Mouse (Mus musculus) forebrain, embryonic 12.5 days (tissue): ENCODE data around the gene Gm21887. TPM values are rescaled to one million over a fixed set of nuclear protein-coding genes. Genes with fewer than 3 reads are reported as not detected.
"Not testable (repeated sequence)": the region's sequence is repeated elsewhere in the genome, so short reads cannot be mapped to it uniquely, and the experiment has no call there.

Experiments used
- ATAC-seq: fragments of 200-750 bp; cut with Nextera tagmentation; 2 replicates; pipeline ENCODE4 v1.8.0; 2017; ENCODE audit warnings: moderate TSS enrichment; ENCODE audit not compliant: low FRiP score
- H3K27ac ChIP-seq: fragments of 300-500 bp; sonication (generic); 2 replicates; pipeline ENCODE4 v1.5.1; 2016; ENCODE audit warnings: mild to moderate bottlenecking
- H3K27me3 ChIP-seq: fragments of 300-500 bp; sonication (generic); 2 replicates; pipeline ENCODE4 v1.6.1; 2016; ENCODE audit warnings: mild to moderate bottlenecking
- H3K36me3 ChIP-seq: fragments of 300-500 bp; sonication (generic); replicated peaks from 2 replicates; pipeline ENCODE4 v1.6.1; 2016; ENCODE audit warnings: mild to moderate bottlenecking
- H3K4me1 ChIP-seq: fragments of 300-500 bp; sonication (generic); 2 replicates; pipeline ENCODE4 v1.6.1; 2016
- H3K4me2 ChIP-seq: fragments of 300-500 bp; sonication (generic); 2 replicates; pipeline ENCODE4 v1.6.1; 2016; ENCODE audit warnings: mild to moderate bottlenecking, moderate library complexity
- H3K4me3 ChIP-seq: fragments of 300-500 bp; sonication (generic); replicated peaks from 2 replicates; pipeline ENCODE4 v1.5.1; 2016; ENCODE audit warnings: mild to moderate bottlenecking
- H3K9ac ChIP-seq: fragments of 300-500 bp; sonication (generic); 2 replicates; pipeline ENCODE4 v1.6.1; 2016; ENCODE audit warnings: mild to moderate bottlenecking
- H3K9me3 ChIP-seq: fragments of 300-500 bp; sonication (generic); 2 replicates; pipeline ENCODE4 v1.6.1; 2016
- WGBS: fragments of 180-500 bp; shearing (Covaris S2); methylation state at CpG from one replicate; pipeline ENCODE4 v1.1.7; 2016; 5-methylcytosine and 5-hydroxymethylcytosine counted together
- polyA plus RNA-seq: library from polyadenylated mRNA; unstranded; fragments of >200 nt; fragmentation: Nextera tagmentation; extraction: Ambion mirVana; gene quantifications from 2 replicates; pipeline ENCODE4 v1.2.1, GENCODE M21; 2016

Gm21887 gene
- polyA plus RNA-seq, 1 experiment from 2014 or later = 181 TPM

DNA sequence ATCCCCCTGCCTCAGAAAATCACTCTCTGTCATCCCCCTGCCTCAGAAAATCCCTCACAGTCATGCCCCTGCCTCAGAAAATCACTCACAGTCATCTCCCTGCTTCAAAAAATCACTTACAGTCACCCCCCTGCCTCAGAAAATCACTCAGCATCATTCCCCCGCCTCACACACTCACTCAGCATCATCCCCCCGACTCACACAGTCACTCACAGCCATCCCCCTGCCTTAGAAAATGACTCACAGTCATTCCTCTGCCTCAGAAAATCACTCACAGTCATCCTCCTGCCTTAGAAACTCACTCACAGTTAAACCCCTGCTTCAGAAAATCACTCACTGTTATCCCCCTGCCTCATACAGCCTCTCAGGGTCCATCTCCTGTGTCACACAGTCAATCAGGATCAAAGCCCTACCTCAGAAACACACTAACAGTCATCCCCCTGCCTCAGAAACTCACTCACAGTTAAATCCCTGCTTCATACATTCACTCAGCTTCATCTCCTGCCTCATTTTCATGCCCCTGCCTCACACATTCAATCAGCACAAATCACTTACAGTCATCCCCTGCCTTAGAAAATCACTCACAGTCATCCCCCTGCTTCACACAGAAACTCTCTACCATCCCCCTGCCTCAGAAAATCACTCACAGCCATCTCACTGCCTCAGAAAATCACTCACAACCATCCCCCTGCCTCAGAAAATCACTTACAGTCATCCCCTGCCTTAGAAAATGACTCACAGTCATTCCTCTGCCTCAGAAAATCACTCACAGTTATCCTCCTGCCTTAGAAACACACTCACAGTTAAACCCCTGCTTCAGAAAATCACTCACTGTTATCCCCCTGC lies 14.4 kb upstream of the Gm21887 start:
- H3K36me3 ChIP-seq, H3K4me1 ChIP-seq, H3K4me3 ChIP-seq, H3K27me3 ChIP-seq, ATAC-seq, H3K9me3 ChIP-seq, H3K4me2 ChIP-seq, H3K9ac ChIP-seq, H3K27ac ChIP-seq: not testable (repeated sequence)
- 21% methylated on average over 2 of the region's 2 CpGs for WGBS

GRCm38 (mm10) chrX:169995909-169996521 lies 13.4 kb upstream of the Gm21887 start:
- H3K9me3 ChIP-seq, H3K36me3 ChIP-seq, H3K9ac ChIP-seq, H3K4me1 ChIP-seq, H3K4me3 ChIP-seq, ATAC-seq, H3K27me3 ChIP-seq, H3K27ac ChIP-seq, H3K4me2 ChIP-seq: not testable (repeated sequence)
- WGBS = no CpG with 5 or more reads among the region's 17 CpGs

DNA sequence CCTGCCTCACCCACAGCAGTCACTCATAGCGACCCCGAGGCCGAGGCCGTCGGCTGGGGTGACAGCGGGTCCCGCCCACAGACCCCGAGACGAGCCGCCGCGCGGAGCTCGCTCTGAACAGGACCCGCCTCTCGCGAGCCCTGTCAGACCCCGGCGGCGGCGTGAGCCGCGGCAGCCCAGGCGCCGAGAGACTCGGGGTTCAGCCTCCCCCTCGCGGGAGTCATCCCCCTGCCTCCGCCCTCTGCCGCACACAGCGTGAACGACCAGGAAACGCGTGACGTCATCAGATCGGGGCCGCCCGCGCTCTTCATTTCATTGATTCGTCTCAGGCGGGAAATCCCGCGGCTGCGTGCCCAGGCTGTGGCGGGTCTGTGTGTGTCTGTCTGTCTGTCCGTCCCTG lies 12.5 kb upstream of the Gm21887 start:
- H3K27ac ChIP-seq, H3K9ac ChIP-seq, H3K36me3 ChIP-seq, H3K4me3 ChIP-seq, H3K9me3 ChIP-seq, H3K4me2 ChIP-seq, ATAC-seq, H3K27me3 ChIP-seq, H3K4me1 ChIP-seq: not testable (repeated sequence)
- no CpG with 5 or more reads among the region's 46 CpGs for WGBS

- H3K4me1 ChIP-seq, H3K27me3 ChIP-seq, H3K4me3 ChIP-seq, H3K36me3 ChIP-seq, H3K9me3 ChIP-seq, H3K9ac ChIP-seq: not testable (repeated sequence)
- peak; percentile 4; the same call in 1 of the 2 replicates for ATAC-seq
- Histone ChIP-seq H3K27ac (peak overlapping the region; percentile 88; the same call in 1 of the 2 replicates), H3K4me2 (peak overlapping the region; percentile 50; the same call in 1 of the 2 replicates)
- 24% methylated on average over 10 of the region's 40 CpGs for WGBS
Observed at GRCm38 (mm10) chrX:169997456-169997853, 12.0 kb upstream of the Gm21887 start.

DNA sequence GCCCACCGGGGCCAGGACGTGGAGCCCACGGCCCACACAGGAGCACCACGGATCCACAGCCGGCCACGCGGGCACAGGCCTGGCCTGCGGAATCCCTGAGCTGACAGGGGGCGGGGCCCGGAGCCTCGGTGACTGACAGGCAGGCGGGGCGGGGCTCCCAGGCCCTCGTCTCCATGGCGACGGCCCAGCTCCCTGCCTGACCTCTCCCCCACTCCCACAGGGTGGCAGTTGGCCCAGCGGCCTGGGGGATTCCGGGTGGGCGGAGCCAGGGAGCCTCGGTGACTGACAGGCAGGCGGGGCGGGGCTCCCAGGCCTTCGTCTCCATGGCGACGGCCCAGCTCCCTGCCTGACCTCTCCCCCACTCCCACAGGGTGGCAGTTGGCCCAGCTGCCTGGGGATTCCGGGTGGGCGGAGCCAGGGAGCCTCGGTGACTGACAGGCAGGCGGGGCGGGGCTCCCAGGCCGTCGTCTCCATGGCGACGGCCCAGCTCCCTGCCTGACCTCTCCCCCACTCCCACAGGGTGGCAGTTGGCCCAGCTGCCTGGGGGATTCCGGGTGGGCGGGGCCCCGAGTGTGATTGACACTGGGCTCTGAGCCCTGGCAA lies 11.5 kb upstream of the Gm21887 start:
- not testable (repeated sequence) for H3K4me3 ChIP-seq, H3K36me3 ChIP-seq, H3K9me3 ChIP-seq, H3K27me3 ChIP-seq, H3K4me1 ChIP-seq, H3K9ac ChIP-seq
- H3K4me2 ChIP-seq = peak overlapping the region; percentile 50; the same call in 1 of the 2 replicates
- WGBS = 20% methylated on average over 14 of the region's 37 CpGs
- peak; percentile 92 for ATAC-seq
- H3K27ac ChIP-seq = peak overlapping the region; percentile 88; the same call in 1 of the 2 replicates

- ATAC-seq = not testable (repeated sequence)
- 11% methylated on average over 2 of the region's 4 CpGs for WGBS
Observed at GRCm38 (mm10) chrX:169998559-169999219, 10.8 kb upstream of the Gm21887 start.

DNA sequence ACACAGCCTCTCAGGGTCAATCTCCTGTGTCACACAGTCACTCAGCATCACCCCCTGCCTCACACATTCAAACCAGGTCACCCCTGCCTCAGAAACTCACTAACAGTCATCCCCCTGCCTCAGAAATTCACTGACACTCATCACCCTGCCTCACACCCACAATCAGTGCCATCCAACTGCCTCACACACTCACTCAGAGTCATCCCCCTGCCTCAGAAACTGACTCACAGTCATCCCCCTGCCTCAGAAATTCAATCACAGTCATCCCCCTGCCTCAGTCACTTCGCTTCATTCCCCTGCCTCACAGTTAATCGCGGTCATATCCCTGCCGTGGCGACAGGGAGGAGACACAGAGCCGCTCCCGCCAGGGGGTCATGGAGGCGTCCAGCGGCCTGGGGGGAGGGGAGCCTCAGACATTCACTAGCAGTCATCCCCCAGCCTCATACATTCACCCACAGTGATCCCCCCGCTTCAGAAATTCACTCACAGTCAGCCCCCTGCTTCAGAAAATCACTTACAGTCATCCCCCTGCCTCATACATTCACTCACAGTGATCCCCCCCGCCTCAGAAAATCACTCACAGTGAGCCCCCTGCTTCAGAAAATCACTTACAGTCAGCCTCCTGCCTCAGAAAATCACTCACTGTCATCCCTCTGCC lies 10.1 kb upstream of the Gm21887 start:
- WGBS = 42% methylated on average over 6 of the region's 11 CpGs
- not testable (repeated sequence) for H3K27ac ChIP-seq

More at GRCm38 (mm10) chrX:169998559-169999219, 10.8 kb upstream of the Gm21887 start:
- H3K9ac ChIP-seq, H3K27me3 ChIP-seq, H3K4me3 ChIP-seq, H3K36me3 ChIP-seq, H3K27ac ChIP-seq, H3K4me1 ChIP-seq, H3K9me3 ChIP-seq, H3K4me2 ChIP-seq: not testable (repeated sequence)

GRCm38 (mm10) chrX:169999912-170000641 lies 9.4 kb upstream of the Gm21887 start:
- H3K36me3 ChIP-seq, H3K4me3 ChIP-seq, H3K9me3 ChIP-seq, H3K4me1 ChIP-seq, H3K9ac ChIP-seq, ATAC-seq, H3K27ac ChIP-seq, H3K4me2 ChIP-seq, H3K27me3 ChIP-seq: not testable (repeated sequence)
- WGBS = no CpG with 5 or more reads among the region's 3 CpGs

More for the DNA sequence above, 10.1 kb upstream of the Gm21887 start:
- not testable (repeated sequence) for H3K9ac ChIP-seq, H3K9me3 ChIP-seq, ATAC-seq, H3K36me3 ChIP-seq, H3K4me2 ChIP-seq, H3K27me3 ChIP-seq, H3K4me1 ChIP-seq, H3K4me3 ChIP-seq

- H3K4me3 ChIP-seq, H3K36me3 ChIP-seq, H3K4me2 ChIP-seq, H3K4me1 ChIP-seq, H3K9ac ChIP-seq, H3K9me3 ChIP-seq, ATAC-seq, H3K27me3 ChIP-seq: not testable (repeated sequence)
- 34% methylated on average over 6 of the region's 6 CpGs for WGBS
- peak overlapping the region; percentile 5; the same call in 1 of the 2 replicates for H3K27ac ChIP-seq
Observed at GRCm38 (mm10) chrX:170000642-170001387, 8.6 kb upstream of the Gm21887 start.

DNA sequence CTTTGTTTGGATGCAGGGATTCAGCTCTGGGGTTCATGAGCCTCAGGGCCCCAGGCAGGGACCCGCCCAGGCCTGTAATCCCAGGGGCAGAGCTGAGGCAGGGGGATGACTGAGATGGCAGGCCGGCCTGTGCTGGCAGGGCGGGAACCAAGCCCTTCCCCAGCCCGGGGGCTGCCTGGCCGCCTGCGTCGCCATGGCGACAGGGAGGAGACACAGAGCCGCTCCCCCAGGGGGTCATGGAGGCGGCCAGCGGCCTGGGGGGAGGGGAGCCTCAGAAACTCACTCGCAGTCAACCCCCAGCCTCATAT lies 8.1 kb upstream of the Gm21887 start:
- peak overlapping the region; percentile 5; the same call in 1 of the 2 replicates for H3K27ac ChIP-seq
- not testable (repeated sequence) for H3K27me3 ChIP-seq, H3K36me3 ChIP-seq, H3K9me3 ChIP-seq, H3K4me2 ChIP-seq, H3K9ac ChIP-seq, H3K4me1 ChIP-seq, ATAC-seq, H3K4me3 ChIP-seq
- WGBS = 52% methylated on average over 4 of the region's 12 CpGs
